Mouse (Mus musculus) megakaryocyte, embryonic 14.5 days (primary cell): ENCODE data around the gene Fam83e.

ENCODE experiments used
- FLI1 ChIP-seq: IDR thresholded peaks from 2 replicates; pipeline ENCODE4 v1.6.1; 2012; ENCODE audit warnings: low read length, inconsistent platforms, mixed read lengths
- GATA1 ChIP-seq: IDR thresholded peaks from 3 replicates; pipeline ENCODE4 v1.6.1; 2012; ENCODE audit warnings: mixed read lengths, low read length, inconsistent platforms, borderline replicate concordance

GRCm38 (mm10) chr7:45701607-45702006 is 19.4 kb upstream of the Fam83e start:
- TF ChIP-seq GATA1 (no peak), FLI1 (no peak)
